Mouse (Mus musculus) ES-Bruce4 (cell line): ENCODE data around the gene Lrrc25.

Source experiments
- CTCF ChIP-seq: IDR thresholded peaks from one replicate; pipeline ENCODE4 v1.8.1; 2011; ENCODE audit warnings: low read depth, low read length
- EP300 ChIP-seq: IDR thresholded peaks from 2 replicates; pipeline ENCODE4 v1.6.1; 2011; ENCODE audit warnings: low read depth, low read length; ENCODE audit not compliant: insufficient read depth
- POLR2A ChIP-seq: IDR thresholded peaks from one replicate; pipeline ENCODE4 v1.8.1; 2011; ENCODE audit warnings: low read length; ENCODE audit not compliant: insufficient read depth

- peak; percentile 27 for TF ChIP-seq POLR2A
- peak; percentile 81; the same call in 1 of the 2 replicates for TF ChIP-seq EP300
- TF ChIP-seq CTCF: no peak
Observed at GRCm38 (mm10) chr8:70630532-70631381, 14.8 kb downstream of the Lrrc25 start.
